Mouse (Mus musculus) intestine, embryonic 14.5 days (tissue): ENCODE data around the gene Sncg. TPM values are rescaled to one million over a fixed set of nuclear protein-coding genes. Genes with fewer than 3 reads are reported as not detected.

Experiments used
- ATAC-seq: fragments of 200-750 bp; cut with Nextera tagmentation; replicated peaks from 2 replicates; pipeline ENCODE4 v1.8.0; 2017; ENCODE audit warnings: low read depth, moderate number of reproducible peaks, moderate TSS enrichment, moderate library complexity; ENCODE audit not compliant: low FRiP score, low TSS enrichment
- DNase-seq: peaks from one replicate; pipeline ENCODE4 v3.0.0-alpha.2; 2018; ENCODE audit warnings: low spot score
- H3K27ac ChIP-seq: fragments of 300-500 bp; sonication (generic); 2 replicates; pipeline ENCODE4 v1.5.1; 2014; ENCODE audit warnings: low read depth, mild to moderate bottlenecking, control low read depth
- H3K27me3 ChIP-seq: fragments of 300-500 bp; sonication (generic); replicated peaks from 2 replicates; pipeline ENCODE4 v1.6.1; 2014; ENCODE audit warnings: low read length, control low read depth; ENCODE audit not compliant: control insufficient read depth, insufficient read depth
- H3K36me3 ChIP-seq: fragments of 300-500 bp; sonication (generic); 2 replicates; pipeline ENCODE4 v1.6.1; 2014; ENCODE audit warnings: low read length, control low read depth; ENCODE audit not compliant: control insufficient read depth, insufficient read depth
- H3K4me1 ChIP-seq: fragments of 300-500 bp; sonication (generic); replicated peaks from 2 replicates; pipeline ENCODE4 v1.6.1; 2014; ENCODE audit warnings: low read length, control low read depth, mixed read lengths; ENCODE audit not compliant: control insufficient read depth, insufficient read depth
- H3K4me2 ChIP-seq: fragments of 300-500 bp; sonication (generic); 2 replicates; pipeline ENCODE4 v1.6.1; 2014; ENCODE audit warnings: low read length
- H3K4me3 ChIP-seq: fragments of 300-500 bp; sonication (generic); 2 replicates; pipeline ENCODE4 v1.5.1; 2014; ENCODE audit warnings: low read depth, low read length, control low read depth, mixed read lengths
- H3K9ac ChIP-seq: fragments of 300-500 bp; sonication (generic); 2 replicates; pipeline ENCODE4 v1.6.1; 2014; ENCODE audit warnings: mild to moderate bottlenecking, low read length
- H3K9me3 ChIP-seq: fragments of 300-500 bp; sonication (generic); 2 replicates; pipeline ENCODE4 v1.6.1; 2016; ENCODE audit warnings: low read length, control low read depth; ENCODE audit not compliant: control insufficient read depth
- WGBS: fragments of 180-500 bp; shearing (Covaris S2); extraction: QIAGEN DNeasy Blood & Tissue Kit; methylation state at CpG from one replicate; pipeline ENCODE4 v1.1.7; 2014; 5-methylcytosine and 5-hydroxymethylcytosine counted together
- polyA plus RNA-seq: library from polyadenylated mRNA; unstranded; fragments of >200 nt; fragmentation: Nextera tagmentation; extraction: Ambion mirVana; gene quantifications from 2 replicates; pipeline ENCODE4 v1.2.1, GENCODE M21; 2014

Sncg gene
- polyA plus RNA-seq, 1 experiment from 2014 or later, result 49.5 TPM

DNA sequence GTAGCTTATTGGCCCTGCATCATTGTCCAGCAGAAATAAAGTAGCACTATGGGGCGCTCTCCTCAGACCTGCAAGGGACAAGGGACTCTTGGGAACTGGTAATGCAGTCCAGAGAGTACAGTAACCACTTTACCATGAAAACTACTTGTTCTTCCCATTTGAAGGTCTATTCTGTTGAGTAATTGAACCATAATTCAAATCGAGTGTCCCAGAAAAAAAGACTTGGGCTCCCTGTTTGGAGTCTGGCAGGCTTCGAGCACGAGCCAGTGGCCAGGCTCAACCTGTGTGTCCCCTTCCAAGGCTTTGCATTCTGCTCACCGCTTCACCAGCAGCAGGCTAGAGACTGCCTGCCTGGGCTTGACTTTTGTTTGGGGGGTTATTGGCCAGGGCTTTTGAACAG is 30.2 kb downstream of the Sncg start:
- no peak overlapping the region for H3K27ac ChIP-seq
- H3K4me2 ChIP-seq, result no peak overlapping the region
- no peaks in the 10 kb centered on the region for H3K4me1 ChIP-seq
- no peak for DNase-seq
- peaks cover 47% of the 10 kb centered on the region for H3K36me3 ChIP-seq
- H3K9me3 ChIP-seq, result no peaks in the 10 kb centered on the region
- H3K27me3 ChIP-seq, result no peaks in the 10 kb centered on the region
- no peak for ATAC-seq
- no peak overlapping the region for H3K9ac ChIP-seq
- 86% methylated on average over 5 of the region's 5 CpGs for WGBS
- H3K4me3 ChIP-seq, result no peak overlapping the region

DNA sequence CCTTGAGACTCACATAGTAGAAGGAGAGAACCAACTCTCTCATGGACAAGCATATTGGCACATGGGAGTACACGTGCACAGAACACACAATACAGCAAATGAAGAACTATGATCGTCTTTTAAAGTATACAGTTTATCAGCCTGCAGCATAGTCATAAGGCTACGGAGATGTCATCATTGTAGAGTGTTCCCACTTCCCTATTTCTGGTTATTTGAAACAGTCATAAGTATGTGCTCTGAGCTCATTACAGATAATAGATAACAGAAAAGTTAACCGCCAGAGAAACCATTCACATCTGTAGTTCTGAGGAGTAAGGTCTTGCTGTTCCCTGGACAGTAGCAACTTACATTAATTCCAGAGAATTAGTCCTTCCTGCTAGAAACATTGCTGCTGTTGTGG is 31.5 kb downstream of the Sncg start:
- H3K9me3 ChIP-seq, result no peaks in the 10 kb centered on the region
- 91% methylated on average over 4 of the region's 4 CpGs for WGBS
- H3K36me3 ChIP-seq, result peaks cover 59% of the 10 kb centered on the region
- H3K27ac ChIP-seq, result no peak overlapping the region
- H3K4me1 ChIP-seq, result no peaks in the 10 kb centered on the region
- no peak for DNase-seq
- no peaks in the 10 kb centered on the region for H3K27me3 ChIP-seq
- H3K4me3 ChIP-seq, result no peak overlapping the region
- no peak overlapping the region for H3K9ac ChIP-seq
- ATAC-seq, result no peak
- H3K4me2 ChIP-seq, result no peak overlapping the region

DNA sequence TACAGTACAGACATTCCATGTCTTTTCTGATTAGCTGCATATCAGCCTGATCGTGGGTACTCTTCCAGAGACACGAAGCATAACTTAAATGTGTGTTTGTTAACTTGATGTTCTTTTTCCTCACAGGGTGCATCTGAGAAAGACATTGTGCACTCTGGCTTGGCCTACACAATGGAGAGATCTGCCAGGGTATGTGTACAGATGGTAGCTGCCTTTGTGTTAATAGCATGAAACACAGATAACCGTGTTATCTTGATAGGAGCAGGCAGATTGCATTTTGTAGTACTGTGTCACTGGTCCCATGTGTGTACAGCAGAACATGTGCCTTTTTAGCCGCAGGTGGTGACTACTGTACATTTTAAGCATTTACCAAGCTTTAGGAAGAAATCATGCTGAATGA is 32.6 kb downstream of the Sncg start:
- Histone ChIP-seq H3K27me3 (no peaks in the 10 kb centered on the region), H3K4me2 (no peak overlapping the region), H3K9ac (no peak overlapping the region), H3K36me3 (peaks cover 70% of the 10 kb centered on the region), H3K4me3 (no peak overlapping the region), H3K4me1 (no peaks in the 10 kb centered on the region), H3K27ac (no peak overlapping the region), H3K9me3 (no peaks in the 10 kb centered on the region)
- WGBS, result 87% methylated on average over 4 of the region's 4 CpGs
- ATAC-seq (no peak), DNase-seq (no peak)

DNA sequence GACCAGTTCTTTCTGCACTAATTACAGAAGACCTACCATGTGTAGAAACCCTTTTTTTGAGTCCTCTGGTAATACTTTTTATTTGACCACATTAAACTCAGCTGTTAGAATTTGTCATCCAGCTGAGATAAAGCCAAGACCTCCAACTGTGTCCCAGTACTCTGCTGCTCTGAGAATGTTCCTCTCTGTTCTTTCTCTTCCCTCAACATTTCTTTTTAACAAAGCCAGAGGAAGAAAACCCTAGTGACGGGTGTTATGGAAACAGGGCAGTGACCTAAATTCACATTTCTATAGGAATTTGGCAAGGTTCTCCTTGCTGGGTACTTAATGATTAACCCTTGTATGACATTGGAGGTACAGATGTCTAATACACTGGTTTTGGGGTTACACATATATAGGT is 35.1 kb downstream of the Sncg start:
- no peak overlapping the region for H3K27ac ChIP-seq
- H3K9ac ChIP-seq, result no peak overlapping the region
- H3K4me1 ChIP-seq, result no peaks in the 10 kb centered on the region
- peaks cover 93% of the 10 kb centered on the region for H3K36me3 ChIP-seq
- ATAC-seq (no peak), DNase-seq (no peak)
- no peak overlapping the region for H3K4me3 ChIP-seq
- no peak overlapping the region for H3K4me2 ChIP-seq
- no peaks in the 10 kb centered on the region for H3K27me3 ChIP-seq
- 75% methylated on average over 1 of the region's 1 CpGs for WGBS
- H3K9me3 ChIP-seq, result no peaks in the 10 kb centered on the region

DNA sequence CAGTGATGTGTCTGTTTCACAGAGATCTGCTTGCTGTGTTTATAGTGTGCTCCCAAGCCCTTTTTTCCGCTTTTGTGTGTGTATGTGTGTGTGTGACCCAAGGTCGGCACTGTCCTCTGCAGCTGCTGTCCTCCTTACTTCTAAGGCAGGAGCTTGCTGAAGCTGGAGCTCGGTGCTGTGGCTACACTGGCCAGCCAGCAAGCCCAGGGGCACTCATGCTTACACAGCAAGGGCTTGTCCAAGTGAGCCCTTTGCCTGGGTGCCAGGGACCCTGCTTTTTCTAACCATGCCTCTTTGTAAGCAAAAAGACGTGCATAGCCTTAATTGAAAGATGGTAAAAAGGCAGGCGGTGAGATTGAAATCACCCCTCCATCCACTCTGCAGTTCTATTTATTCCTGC is 42.1 kb downstream of the Sncg start:
- Histone ChIP-seq H3K4me3 (no peak overlapping the region), H3K36me3 (peaks cover 97% of the 10 kb centered on the region), H3K27ac (no peak overlapping the region), H3K9me3 (no peaks in the 10 kb centered on the region), H3K9ac (no peak overlapping the region), H3K4me1 (no peaks in the 10 kb centered on the region), H3K4me2 (no peak overlapping the region), H3K27me3 (no peaks in the 10 kb centered on the region)
- WGBS, result 87% methylated on average over 5 of the region's 5 CpGs
- ATAC-seq (no peak), DNase-seq (no peak)

DNA sequence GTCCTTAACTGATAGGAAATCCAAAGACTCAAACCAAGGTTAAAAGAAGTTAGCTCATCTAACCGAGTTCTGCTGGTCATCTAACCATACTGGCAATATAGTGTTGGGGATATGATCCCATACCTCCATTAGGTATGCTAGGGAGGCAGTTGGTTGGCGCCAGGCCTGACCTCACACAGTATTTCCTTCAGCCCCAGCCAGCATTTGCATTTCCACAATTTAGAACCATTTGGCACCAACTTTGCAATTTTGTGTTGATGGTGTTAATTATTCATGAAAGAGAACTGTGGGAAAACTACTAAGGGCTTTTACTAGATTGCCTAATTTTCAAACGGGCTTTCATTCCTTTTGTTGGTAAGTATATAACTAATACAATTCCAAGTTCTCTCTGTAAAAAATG is 42.7 kb downstream of the Sncg start:
- WGBS, result 82% methylated on average over 3 of the region's 3 CpGs
- no peak overlapping the region for H3K9ac ChIP-seq
- no peak overlapping the region for H3K4me3 ChIP-seq
- no peak for DNase-seq
- no peaks in the 10 kb centered on the region for H3K27me3 ChIP-seq
- ATAC-seq, result no peak
- no peak overlapping the region for H3K27ac ChIP-seq
- no peaks in the 10 kb centered on the region for H3K4me1 ChIP-seq
- no peak overlapping the region for H3K4me2 ChIP-seq
- H3K9me3 ChIP-seq, result no peaks in the 10 kb centered on the region
- H3K36me3 ChIP-seq, result peaks cover 97% of the 10 kb centered on the region

DNA sequence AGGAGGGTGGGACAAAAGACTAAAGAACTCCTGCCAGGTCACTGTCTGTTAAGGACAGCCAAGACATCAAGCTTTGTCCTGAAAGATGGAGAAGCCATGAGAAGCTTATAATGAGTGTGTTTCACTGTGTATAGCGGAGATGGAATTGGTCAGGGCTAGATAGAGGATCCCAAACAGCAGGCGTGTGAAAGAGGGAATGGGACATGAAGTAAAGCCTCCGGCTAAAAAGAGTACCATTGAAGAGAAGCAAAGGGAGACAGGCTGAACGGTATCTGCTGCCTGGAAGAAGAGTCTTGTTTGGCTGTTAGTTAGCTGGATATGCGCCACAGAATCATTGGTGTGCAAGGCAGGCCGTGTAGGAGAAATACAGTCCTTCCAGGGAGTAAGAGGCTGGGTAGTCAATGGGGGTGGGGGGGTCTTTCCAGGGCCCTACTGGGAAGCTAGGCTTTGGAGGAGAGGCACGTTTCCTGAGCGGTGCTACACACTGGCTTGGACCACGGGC is 43.9 kb downstream of the Sncg start:
- no peak overlapping the region for H3K4me3 ChIP-seq
- WGBS, result 93% methylated on average over 9 of the region's 9 CpGs
- H3K27me3 ChIP-seq, result no peaks in the 10 kb centered on the region
- no peaks in the 10 kb centered on the region for H3K9me3 ChIP-seq
- no peak overlapping the region for H3K27ac ChIP-seq
- ATAC-seq (no peak), DNase-seq (no peak)
- H3K9ac ChIP-seq, result no peak overlapping the region
- no peak overlapping the region for H3K4me2 ChIP-seq
- H3K4me1 ChIP-seq, result no peaks in the 10 kb centered on the region
- H3K36me3 ChIP-seq, result peaks cover 97% of the 10 kb centered on the region

DNA sequence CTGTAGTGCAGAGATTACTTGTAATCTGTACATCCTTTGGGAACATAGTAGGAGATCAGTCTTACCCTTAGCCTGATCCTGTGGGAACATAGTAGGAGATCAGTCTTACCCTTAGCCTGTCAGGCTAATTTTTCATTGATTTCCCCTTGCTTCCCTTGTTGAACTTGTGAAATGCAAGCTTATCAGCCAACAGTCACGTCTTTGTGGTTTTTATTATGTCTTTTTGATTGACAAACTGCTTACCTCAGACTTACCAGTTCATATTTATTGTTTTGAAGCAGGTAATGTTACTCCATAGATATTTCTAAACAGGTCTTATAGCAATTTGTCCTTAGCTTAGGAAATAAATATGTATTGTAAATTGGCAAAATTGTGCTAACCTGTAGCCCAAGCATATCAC is 47.0 kb downstream of the Sncg start:
- Histone ChIP-seq H3K27ac (no peak overlapping the region), H3K4me2 (no peak overlapping the region), H3K9me3 (no peaks in the 10 kb centered on the region), H3K36me3 (peaks cover 93% of the 10 kb centered on the region), H3K4me1 (no peaks in the 10 kb centered on the region), H3K9ac (no peak overlapping the region), H3K27me3 (no peaks in the 10 kb centered on the region), H3K4me3 (no peak overlapping the region)
- DNase-seq (no peak), ATAC-seq (no peak)
- WGBS, result 84% methylated on average over 1 of the region's 1 CpGs

DNA sequence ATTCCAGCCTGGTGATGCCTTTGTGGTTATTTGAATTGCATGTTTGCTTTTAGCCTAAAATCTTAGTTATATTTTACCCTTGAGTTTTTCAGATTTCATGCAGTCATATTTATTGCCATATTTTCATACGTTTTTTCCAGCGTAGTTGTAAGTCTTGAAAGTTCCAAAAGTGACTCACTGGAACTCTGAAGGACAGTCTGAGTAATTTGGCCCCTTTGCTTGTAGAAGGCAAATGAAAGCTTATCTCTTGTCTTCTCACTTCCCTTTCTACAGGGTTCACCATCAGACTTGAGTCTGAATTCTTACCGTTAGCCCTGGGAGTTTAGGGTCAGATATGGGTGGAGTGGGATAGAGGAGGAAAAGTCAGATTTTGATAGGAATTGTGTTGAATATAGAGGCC is 48.0 kb downstream of the Sncg start:
- ATAC-seq, result no peak
- Histone ChIP-seq H3K9ac (no peak overlapping the region), H3K9me3 (no peaks in the 10 kb centered on the region), H3K27me3 (no peaks in the 10 kb centered on the region), H3K4me2 (no peak overlapping the region), H3K27ac (no peak overlapping the region), H3K36me3 (peaks cover 85% of the 10 kb centered on the region), H3K4me3 (no peak overlapping the region), H3K4me1 (no peaks in the 10 kb centered on the region)
- DNase-seq, result no peak
- WGBS, result 91% methylated on average over 3 of the region's 3 CpGs
